Mouse (Mus musculus) embryonic facial prominence, embryonic 15.5 days (tissue): ENCODE results near the gene Klhdc8b. TPM values are rescaled to one million over a fixed set of nuclear protein-coding genes. Genes with fewer than 3 reads are reported as not detected.

Experiments used
- ATAC-seq: fragments of 200-750 bp; cut with Nextera tagmentation; 2 replicates; pipeline ENCODE4 v1.8.0; 2017; ENCODE audit warnings: low read depth, moderate TSS enrichment; ENCODE audit not compliant: insufficient number of reproducible peaks, low FRiP score, low TSS enrichment
- H3K27ac ChIP-seq: fragments of 300-500 bp; sonication (generic); replicated peaks from 2 replicates; pipeline ENCODE4 v1.5.1; 2015; ENCODE audit warnings: mild to moderate bottlenecking, inconsistent platforms
- H3K27me3 ChIP-seq: fragments of 300-500 bp; sonication (generic); 2 replicates; pipeline ENCODE4 v1.6.1; 2015; ENCODE audit warnings: inconsistent platforms
- H3K36me3 ChIP-seq: fragments of 300-500 bp; sonication (generic); 2 replicates; pipeline ENCODE4 v1.6.1; 2015; ENCODE audit warnings: mild to moderate bottlenecking, inconsistent platforms
- H3K4me1 ChIP-seq: fragments of 300-500 bp; sonication (generic); 2 replicates; pipeline ENCODE4 v1.6.1; 2015; ENCODE audit warnings: inconsistent platforms
- H3K4me2 ChIP-seq: fragments of 300-500 bp; sonication (generic); replicated peaks from 2 replicates; pipeline ENCODE4 v1.6.1; 2015; ENCODE audit warnings: mild to moderate bottlenecking, inconsistent platforms
- H3K4me3 ChIP-seq: fragments of 300-500 bp; sonication (generic); replicated peaks from 2 replicates; pipeline ENCODE4 v1.5.1; 2015; ENCODE audit warnings: mild to moderate bottlenecking, inconsistent platforms
- H3K9ac ChIP-seq: fragments of 300-500 bp; sonication (generic); 2 replicates; pipeline ENCODE4 v1.6.1; 2015; ENCODE audit warnings: inconsistent platforms
- H3K9me3 ChIP-seq: fragments of 300-500 bp; sonication (generic); replicated peaks from 2 replicates; pipeline ENCODE4 v1.6.1; 2016; ENCODE audit warnings: inconsistent platforms
- WGBS: fragments of 180-500 bp; shearing (Covaris S2); methylation state at CpG from one replicate; pipeline ENCODE4 v1.1.7; 2015; 5-methylcytosine and 5-hydroxymethylcytosine counted together
- polyA plus RNA-seq: library from polyadenylated mRNA; unstranded; fragments of >200 nt; fragmentation: Nextera tagmentation; extraction: Ambion mirVana; gene quantifications from 2 replicates; pipeline ENCODE4 v1.2.1, GENCODE M21; 2015

Klhdc8b gene
- polyA plus RNA-seq, 1 experiment from 2014 or later, result 35.7 TPM

GRCm38 (mm10) chr9:108404451-108404850, 56.9 kb downstream of the Klhdc8b start:
- 78% methylated on average over 8 of the region's 8 CpGs for WGBS
- no peaks in the 10 kb centered on the region for H3K27me3 ChIP-seq
- H3K9me3 ChIP-seq, result no peaks in the 10 kb centered on the region

GRCm38 (mm10) chr9:108403081-108403480, 58.3 kb downstream of the Klhdc8b start:
- 73% methylated on average over 4 of the region's 4 CpGs for WGBS
- no peak for ATAC-seq
- no peak overlapping the region for H3K27ac ChIP-seq
- no peaks in the 10 kb centered on the region for H3K9me3 ChIP-seq
- no peaks in the 10 kb centered on the region for H3K27me3 ChIP-seq
- no peaks in the 10 kb centered on the region for H3K36me3 ChIP-seq
- H3K4me3 ChIP-seq, result no peak overlapping the region
- H3K9ac ChIP-seq, result no peak overlapping the region
- H3K4me2 ChIP-seq, result no peak overlapping the region
- no peaks in the 10 kb centered on the region for H3K4me1 ChIP-seq

More at GRCm38 (mm10) chr9:108404451-108404850, 56.9 kb downstream of the Klhdc8b start:
- Histone ChIP-seq H3K4me1 (no peaks in the 10 kb centered on the region), H3K4me3 (no peak overlapping the region), H3K4me2 (no peak overlapping the region), H3K27ac (no peak overlapping the region), H3K9ac (no peak overlapping the region), H3K36me3 (no peaks in the 10 kb centered on the region)
- ATAC-seq, result no peak

- H3K9me3 ChIP-seq, result no peaks in the 10 kb centered on the region
- no peak overlapping the region for H3K9ac ChIP-seq
- H3K27ac ChIP-seq, result no peak overlapping the region
- 51% methylated on average over 7 of the region's 7 CpGs for WGBS
- H3K36me3 ChIP-seq, result no peaks in the 10 kb centered on the region
- H3K4me1 ChIP-seq, result no peaks in the 10 kb centered on the region
- H3K4me2 ChIP-seq, result no peak overlapping the region
- ATAC-seq, result no peak
- H3K4me3 ChIP-seq, result no peak overlapping the region
- H3K27me3 ChIP-seq, result no peaks in the 10 kb centered on the region
Observed at GRCm38 (mm10) chr9:108401186-108401960, 60.0 kb downstream of the Klhdc8b start.

- WGBS, result 90% methylated on average over 3 of the region's 3 CpGs
- Histone ChIP-seq H3K9me3 (no peaks in the 10 kb centered on the region), H3K27ac (no peak overlapping the region), H3K4me1 (no peaks in the 10 kb centered on the region), H3K9ac (no peak overlapping the region), H3K36me3 (peaks cover 14% of the 10 kb centered on the region), H3K4me3 (no peak overlapping the region), H3K4me2 (no peak overlapping the region), H3K27me3 (no peaks in the 10 kb centered on the region)
- no peak for ATAC-seq
Observed at GRCm38 (mm10) chr9:108398324-108398723, 63.1 kb downstream of the Klhdc8b start.

Other genes starting within 250 kb of the Klhdc8b start
- gene Dag1, start 197.6 kb downstream of the Klhdc8b start, polyA plus RNA-seq, result 84.0 and 85.9 TPM in 2 replicates
- gene Nicn1, start 171.2 kb downstream of the Klhdc8b start, polyA plus RNA-seq, result 41.7 and 42.9 TPM in 2 replicates
- gene Amt, start 164.7 kb downstream of the Klhdc8b start, polyA plus RNA-seq, result 10.8 and 11.2 TPM in 2 replicates
- 452 and 468 TPM in 2 replicates for gene Rhoa, start 155.5 kb downstream of the Klhdc8b start, polyA plus RNA-seq
- gene Tcta, start 155.4 kb downstream of the Klhdc8b start, polyA plus RNA-seq, result 41.3 and 51.6 TPM in 2 replicates
- gene Gpx1, start 122.7 kb downstream of the Klhdc8b start, polyA plus RNA-seq, result 713 and 715 TPM in 2 replicates
- gene Usp4, start 113.7 kb downstream of the Klhdc8b start, polyA plus RNA-seq, result 97.5 and 99.4 TPM in 2 replicates
- gene 1700102P08Rik, start 68.8 kb downstream of the Klhdc8b start, polyA plus RNA-seq, result 1.0 and 1.1 TPM in 2 replicates
- 1.2 and 1.3 TPM in 2 replicates for gene Ccdc36, start 33.1 kb downstream of the Klhdc8b start, polyA plus RNA-seq
- not detected in 2 replicates for gene BC048562, start 25.1 kb downstream of the Klhdc8b start, polyA plus RNA-seq
- 58.6 and 60.7 TPM in 2 replicates for gene Ccdc71, start 1.1 kb downstream of the Klhdc8b start, polyA plus RNA-seq
- gene Lamb2, start 18.2 kb upstream of the Klhdc8b start, polyA plus RNA-seq, result 70.2 and 71.7 TPM in 2 replicates
- gene Usp19, start 29.0 kb upstream of the Klhdc8b start, polyA plus RNA-seq, result 69.8 and 75.4 TPM in 2 replicates
- gene Qars, start 46.1 kb upstream of the Klhdc8b start, polyA plus RNA-seq, result 114 and 117 TPM in 2 replicates
- gene Qrich1, start 55.2 kb upstream of the Klhdc8b start, polyA plus RNA-seq, result 110 and 125 TPM in 2 replicates
- gene Impdh2, start 98.7 kb upstream of the Klhdc8b start, polyA plus RNA-seq, result 172 and 173 TPM in 2 replicates
- gene Ndufaf3, start 105.9 kb upstream of the Klhdc8b start, polyA plus RNA-seq, result 63.8 and 65.6 TPM in 2 replicates
- gene Dalrd3, start 108.3 kb upstream of the Klhdc8b start, polyA plus RNA-seq, result 137 and 139 TPM in 2 replicates
- gene Wdr6, start 117.2 kb upstream of the Klhdc8b start, polyA plus RNA-seq, result 89.6 and 93.7 TPM in 2 replicates
- 10.4 and 12.2 TPM in 2 replicates for gene P4htm, start 136.1 kb upstream of the Klhdc8b start, polyA plus RNA-seq
- 46.9 and 49.5 TPM in 2 replicates for gene Arih2, start 187.8 kb upstream of the Klhdc8b start, polyA plus RNA-seq
- 36.5 and 37.7 TPM in 2 replicates for gene Slc25a20, start 200.5 kb upstream of the Klhdc8b start, polyA plus RNA-seq
- gene Prkar2a, start 227.7 kb upstream of the Klhdc8b start, polyA plus RNA-seq, result 29.0 and 30.7 TPM in 2 replicates